19 mouse cellular contexts compared by ENCODE assay signal in the genomic region with DNA sequence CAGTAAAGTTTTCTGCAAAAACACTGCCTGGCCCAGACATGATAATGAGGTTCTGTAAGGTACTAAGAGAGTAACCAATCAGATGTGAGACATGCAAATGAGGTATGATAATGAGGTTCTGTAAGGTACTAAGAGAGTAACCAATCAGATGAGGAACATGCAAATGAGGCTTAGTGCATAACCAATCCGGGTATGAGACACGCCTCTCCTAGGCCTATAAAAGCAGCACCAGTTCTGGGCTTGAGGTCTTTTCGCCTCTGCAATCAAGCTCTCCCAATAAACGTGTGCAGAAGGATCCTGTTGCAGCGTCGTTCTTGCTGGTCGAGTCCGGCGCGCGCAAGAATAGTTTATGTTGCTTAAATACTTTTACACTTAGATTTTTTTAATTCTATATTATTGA. TPM values are rescaled to one million over a fixed set of nuclear protein-coding genes. Genes with fewer than 3 reads are reported as not detected.
"Had no signal": no experiment of that assay in that cellular context is flagged by ENCODE, and none has a peak within 500 bp of the region (broad histone marks: within the 10 kb centered on the region; RNA-seq: fewer than 3 reads in every experiment).

No protein-coding gene starts in this region.

RNA-seq across cellular contexts. Expression of gene A430078G23Rik, which starts 33.9 kb away (rescaled TPM):
- total RNA-seq: hindbrain, postnatal 0 days; layer of hippocampus, adult 18-20 months; layer of hippocampus, adult 2 months; layer of hippocampus, adult 8-10 months; layer of hippocampus, postnatal 25 days; left cerebral cortex, adult 18-20 months had no signal
- polyA plus RNA-seq: heart, embryonic 12.5 days; heart, embryonic 13.5 days; heart, embryonic 14.5 days; heart, postnatal 0 days; hindbrain, embryonic 10.5 days; hindbrain, embryonic 11.5 days; hindbrain, embryonic 12.5 days; hindbrain, embryonic 13.5 days; hindbrain, embryonic 14.5 days; hindbrain, embryonic 15.5 days; hindbrain, embryonic 16.5 days; hindbrain, postnatal 0 days; intestine, embryonic 14.5 days; kidney, embryonic 14.5 days had no signal
